Mouse (Mus musculus): ENCODE measurements at regions not wholly inside any gene's neighbourhood (a gene's known extent, or its start where the extent isn't known, plus 50 kb on each side); places are given as distances from the start of the nearest gene placed in this dataset.

DNA sequence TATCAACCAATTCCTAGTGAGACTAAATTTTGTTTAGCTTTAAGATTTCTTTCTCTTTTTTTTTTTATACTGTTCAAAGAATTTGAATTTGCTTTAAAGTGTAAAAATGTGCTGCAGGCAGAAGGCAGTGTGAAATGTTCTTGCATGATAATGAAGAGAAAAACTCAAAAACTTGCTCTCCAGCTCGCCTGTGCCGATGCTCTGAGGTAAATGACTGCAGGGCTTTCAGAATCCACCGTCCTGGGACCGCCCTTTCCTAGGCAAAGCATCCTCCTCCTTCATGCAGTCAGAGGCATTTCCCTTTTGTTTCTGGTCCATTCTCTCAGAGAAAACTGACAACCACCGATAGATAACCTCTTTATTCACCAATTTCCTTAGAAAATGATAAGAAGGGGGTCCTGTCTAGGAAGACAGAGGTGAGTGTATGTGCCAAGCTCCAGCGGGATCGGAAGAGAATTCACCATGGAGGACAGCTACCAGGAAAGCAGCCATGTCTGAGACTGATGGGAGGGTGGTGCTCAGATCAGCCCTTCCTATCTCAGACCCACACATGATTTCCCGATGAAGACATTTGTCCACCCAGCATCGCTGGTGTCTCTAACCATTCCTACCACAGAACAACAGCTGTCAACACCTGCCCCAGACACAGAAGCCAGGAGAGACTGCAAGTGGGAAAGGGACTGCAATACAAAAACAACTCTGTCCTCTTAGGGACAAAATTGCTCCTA, 91.5 kb downstream of the 1700020N01Rik start:
- no peak for TF ChIP-seq CTCF (IDR thresholded peaks at IDR 0.05; ENCODE audit: low read depth, low read length)
- no peak for TF ChIP-seq POLR2A (IDR thresholded peaks at IDR 0.05; ENCODE audit: borderline replicate concordance, low read depth, low read length)
